Mouse (Mus musculus) heart, adult 18-20 months (tissue): ENCODE data around the gene Reep1. TPM values are rescaled to one million over a fixed set of nuclear protein-coding genes. Genes with fewer than 3 reads are reported as not detected.
"Not testable (repeated sequence)": the region's sequence is repeated elsewhere in the genome, so short reads cannot be mapped to it uniquely, and the experiment has no call there.

Source experiments
- DNase-seq, 2 experiments: peaks; one replicate each; pipeline ENCODE4 v3.0.0; 2021 to 2022; ENCODE audit warnings: mixed read lengths in 1 of 2
- total RNA-seq, 2 experiments: library from RNA; stranded (reverse); gene quantifications; 2 replicates each; pipeline ENCODE4 v1.2.3; 2021

Reep1 gene
- total RNA-seq, 2 experiments from 2014 or later, result 19.0 to 20.2 TPM

DNA sequence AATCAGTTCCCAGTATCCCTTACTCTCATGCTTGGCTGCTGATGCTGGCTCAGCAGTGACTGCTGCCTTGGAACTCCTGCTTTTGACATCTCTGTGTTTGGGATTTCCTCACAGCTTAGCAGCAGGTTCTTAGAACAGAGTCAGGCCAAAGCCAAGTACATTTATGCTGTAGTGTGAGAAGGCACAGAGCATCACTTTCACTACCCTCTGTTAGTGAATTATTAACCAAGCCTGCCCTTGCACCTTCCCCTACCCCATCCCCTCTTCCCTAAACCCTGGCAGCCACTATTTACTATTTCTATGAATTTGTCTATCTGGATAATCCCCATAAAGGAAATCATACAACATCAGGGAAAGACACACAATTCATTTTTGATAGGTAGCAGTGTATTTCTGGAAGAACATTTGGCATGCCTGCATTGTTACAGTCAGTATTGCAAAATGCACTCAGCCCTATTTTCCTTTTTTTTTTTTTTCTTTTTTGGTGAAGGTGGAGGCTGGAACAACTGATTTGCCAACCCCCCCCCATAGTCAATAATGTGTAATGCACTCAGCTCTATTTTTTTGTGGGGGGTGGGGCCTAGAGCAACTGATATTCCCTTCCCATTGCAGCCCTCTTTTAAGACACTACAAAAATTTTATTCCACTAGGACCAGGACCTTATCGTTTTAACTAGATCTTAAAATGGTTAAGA, 133.4 kb downstream of the Reep1 start:
- no peak for DNase-seq

GRCm38 (mm10) chr6:71846906-71847305, 139.5 kb downstream of the Reep1 start:
- DNase-seq, result not testable (repeated sequence)

Other genes starting within 250 kb of the Reep1 start
- 10 to 100 TPM; 24.5 to 25.0 TPM for gene Rnf103, start 213.7 kb upstream of the Reep1 start, total RNA-seq
- 10 to 100 TPM; 52.0 to 56.6 TPM for gene Chmp3, start 163.8 kb upstream of the Reep1 start, total RNA-seq
- gene Kdm3a, start 74.6 kb upstream of the Reep1 start, total RNA-seq, result 10 to 100 TPM; 17.4 to 21.0 TPM
- gene Mrpl35, start 119.4 kb downstream of the Reep1 start, total RNA-seq, result 10 to 100 TPM; 54.7 to 55.6 TPM
- 100 to 1,000 TPM; 644 to 655 TPM for gene Immt, start 123.8 kb downstream of the Reep1 start, total RNA-seq
- 100 to 1,000 TPM; 130 to 137 TPM for gene Ptcd3, start 201.2 kb downstream of the Reep1 start, total RNA-seq
- 10 to 100 TPM; 39.9 to 50.0 TPM for gene Polr1a, start 201.5 kb downstream of the Reep1 start, total RNA-seq